Mouse (Mus musculus) thymus, postnatal 36 days (tissue): ENCODE results near the gene Jtb.

Experiments used
- DNase-seq, 2 experiments: peaks; one replicate each; pipeline ENCODE4 v3.0.0; 2022; ENCODE audit warnings: mixed read lengths in 2 of 2

Jtb gene

DNA sequence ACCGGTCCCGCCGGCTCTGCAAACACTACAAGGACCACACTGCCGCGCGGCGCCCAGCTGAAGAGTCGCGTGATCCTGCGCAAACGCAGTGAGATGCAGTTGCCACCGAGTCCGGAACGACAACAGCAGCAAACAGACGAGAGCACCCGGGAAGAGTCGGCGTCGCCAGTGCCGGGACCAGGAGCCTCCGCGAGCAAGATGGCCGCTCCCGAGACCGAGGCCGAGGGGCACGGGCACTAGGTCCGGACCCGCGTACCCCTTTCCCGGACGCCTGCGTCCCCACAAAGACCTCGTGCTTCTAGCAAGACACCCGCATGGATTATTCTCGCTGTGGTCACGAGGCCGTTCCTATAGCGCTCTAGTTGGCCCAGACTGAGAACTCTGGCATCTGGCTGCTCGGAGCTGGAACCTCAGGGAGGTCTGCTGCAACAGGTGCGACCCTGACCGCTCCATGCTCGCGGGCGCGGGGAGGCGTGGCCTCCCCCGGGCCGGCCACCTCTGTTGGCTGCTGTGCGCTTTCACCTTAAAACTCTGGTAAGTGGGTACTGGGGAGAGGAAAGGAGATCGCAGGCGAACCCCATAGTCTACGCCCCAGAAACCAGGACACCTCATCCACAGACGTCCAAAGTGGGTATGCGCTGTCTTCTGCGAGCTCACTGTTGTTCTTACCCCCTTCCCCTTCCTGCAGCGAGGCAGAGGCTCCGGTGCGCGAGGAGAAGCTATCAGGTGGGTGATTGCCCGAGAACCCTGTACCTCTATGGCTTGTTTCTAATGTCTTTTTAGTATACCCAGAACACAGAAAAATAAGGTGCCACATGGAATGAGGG lies at the start of gene Jtb:
TSS of gene Jtb (plus strand) at position 91 of the 827 bp plus-strand sequence.
- DNase-seq, result peak; percentile 90 to 93

DNA sequence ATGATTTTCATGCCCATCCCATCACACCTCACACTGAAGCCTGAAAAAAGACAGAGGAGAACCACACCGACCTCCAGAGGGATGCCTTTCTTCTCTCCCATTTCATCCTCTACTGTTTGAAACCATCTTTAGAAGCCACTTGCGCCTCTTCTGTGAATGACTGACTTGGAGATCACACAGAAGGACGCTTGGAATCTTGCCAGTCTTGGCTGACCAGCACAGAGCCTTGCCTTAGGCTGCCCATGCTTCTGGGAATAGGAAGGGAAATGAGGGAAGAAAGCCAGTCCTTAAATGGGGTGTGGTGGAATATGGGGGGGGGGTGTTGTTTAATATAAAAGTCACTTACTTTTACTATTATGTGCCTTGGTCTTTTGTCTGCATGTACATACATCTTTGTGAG lies 47.8 kb upstream of the Jtb start:
- no peak for DNase-seq

DNA sequence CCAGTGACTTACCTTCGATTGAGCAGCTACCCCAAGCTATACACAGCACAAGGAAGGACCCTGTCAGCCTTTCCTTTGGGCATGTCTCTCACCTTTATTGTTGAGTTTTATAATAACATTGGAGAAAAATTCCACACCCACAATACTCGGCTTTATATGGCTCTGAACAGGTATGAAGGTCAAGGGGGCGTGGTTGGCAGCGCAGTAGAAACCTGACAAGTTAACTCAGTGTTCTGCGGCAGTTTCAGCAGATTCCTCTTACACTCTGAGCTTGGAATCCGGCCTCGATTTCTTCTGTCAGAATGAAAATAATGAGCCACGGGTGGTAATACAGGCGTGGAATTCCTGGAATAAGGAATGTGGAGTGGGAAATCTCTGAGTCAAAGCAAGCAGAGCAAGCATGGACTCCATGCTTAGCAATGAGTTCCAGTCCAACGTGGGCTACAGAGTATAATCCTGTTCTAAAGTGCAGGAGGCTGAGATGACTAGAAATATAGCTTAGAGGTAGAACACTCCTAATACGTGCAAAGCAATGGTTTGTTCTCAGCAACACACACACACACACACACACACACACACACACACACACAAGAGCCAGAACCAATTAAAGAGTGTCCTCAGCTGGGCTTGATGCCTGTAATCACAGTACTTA lies 40.4 kb upstream of the Jtb start:
- no peak for DNase-seq

DNA sequence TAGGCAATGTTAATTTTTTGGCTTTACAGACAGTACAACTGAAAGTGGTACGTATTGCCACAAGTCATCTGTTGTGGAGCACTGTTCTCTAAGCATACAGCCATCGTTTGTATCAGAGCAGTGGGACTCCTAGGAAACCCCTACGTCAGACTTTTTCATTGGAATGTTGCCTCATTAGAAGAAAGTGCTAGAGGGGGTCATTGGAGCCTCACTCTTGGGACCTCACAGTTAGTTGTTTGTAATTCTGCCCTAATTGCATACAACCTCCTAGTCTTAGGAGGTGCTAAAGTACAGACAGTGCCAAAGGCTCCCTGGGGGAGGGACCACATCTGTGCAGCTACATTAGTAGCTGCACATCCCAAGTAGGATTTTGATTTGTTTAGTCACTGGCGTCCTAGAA lies 36.6 kb upstream of the Jtb start:
- DNase-seq, result no peak

DNA sequence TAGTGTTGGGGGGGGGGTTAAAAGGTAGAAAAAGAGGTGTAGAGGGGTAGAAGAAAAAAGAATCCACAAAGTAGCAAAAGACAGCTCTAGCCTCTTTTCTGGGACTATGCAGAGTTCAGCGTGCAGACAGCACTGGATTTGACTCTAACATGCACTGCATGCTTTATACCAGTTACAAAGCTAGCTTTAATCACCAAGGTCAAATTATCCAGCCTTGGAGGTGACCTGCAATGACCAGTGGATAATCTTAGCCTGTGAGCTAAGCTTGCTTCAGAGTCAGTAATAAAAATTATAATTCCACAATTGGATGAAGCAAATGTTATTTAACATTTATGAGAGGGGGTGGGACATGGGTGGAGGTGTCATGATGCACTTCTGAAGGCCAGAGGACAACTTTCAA lies 35.8 kb upstream of the Jtb start:
- no peak for DNase-seq

DNA sequence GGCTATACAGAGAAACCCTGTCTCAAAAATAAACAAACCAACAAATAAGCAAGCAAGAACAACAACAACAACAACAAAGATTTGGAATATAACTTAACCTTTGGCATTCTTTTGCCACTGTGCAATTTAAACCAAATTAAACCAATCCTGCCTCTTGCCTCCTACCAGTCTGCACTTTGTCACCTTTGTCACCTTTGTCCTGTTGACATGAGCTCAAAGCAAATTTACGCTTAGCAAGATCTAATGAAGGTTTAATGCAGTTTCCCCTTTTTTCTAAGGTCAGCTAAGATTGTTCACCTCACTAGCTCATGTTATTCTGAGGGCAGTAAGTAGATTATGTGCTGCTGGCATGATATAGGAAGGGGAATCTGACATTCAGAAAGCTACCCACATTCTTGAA lies 33.8 kb upstream of the Jtb start:
- no peak for DNase-seq

DNA sequence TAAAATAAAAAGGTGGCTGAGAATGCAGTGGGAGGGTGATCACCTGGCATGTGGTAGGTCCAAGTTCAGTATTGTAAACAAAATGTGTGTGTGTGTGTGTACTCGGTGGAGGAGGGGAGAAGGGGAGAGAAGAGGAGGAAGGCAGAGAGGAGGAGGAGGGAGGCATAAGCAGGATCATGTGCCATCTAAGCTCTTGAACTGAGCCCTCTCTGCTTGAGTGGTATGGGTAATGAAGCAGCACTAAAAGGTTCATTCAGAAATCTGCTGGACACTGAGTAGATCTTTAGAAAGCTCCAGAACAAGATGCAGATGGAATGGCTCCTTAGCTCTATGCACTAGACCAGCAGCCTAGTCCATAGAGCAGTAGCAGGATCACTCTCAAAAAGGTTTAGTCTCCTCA lies 28.5 kb upstream of the Jtb start:
- no peak for DNase-seq

DNA sequence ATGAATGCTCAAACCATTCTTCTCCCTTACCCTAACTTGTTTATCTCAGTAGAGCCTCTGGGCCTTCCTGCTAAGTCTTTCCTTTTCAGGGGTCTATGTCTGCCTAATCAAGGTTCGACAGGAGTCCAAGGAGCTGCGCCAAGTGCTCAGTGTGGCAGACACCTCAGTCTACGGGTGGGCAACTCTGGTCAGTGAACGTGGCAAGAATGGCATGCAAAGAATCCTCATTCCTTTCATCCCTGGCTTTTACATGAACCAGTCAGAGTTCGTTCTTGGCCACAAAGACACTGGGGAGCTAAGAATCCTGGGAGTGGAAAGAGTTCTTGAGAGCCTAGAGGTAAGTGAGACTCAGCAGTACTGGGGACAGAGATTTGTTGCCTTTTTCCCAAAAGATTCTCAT lies 27.8 kb upstream of the Jtb start:
- DNase-seq, result no peak

DNA sequence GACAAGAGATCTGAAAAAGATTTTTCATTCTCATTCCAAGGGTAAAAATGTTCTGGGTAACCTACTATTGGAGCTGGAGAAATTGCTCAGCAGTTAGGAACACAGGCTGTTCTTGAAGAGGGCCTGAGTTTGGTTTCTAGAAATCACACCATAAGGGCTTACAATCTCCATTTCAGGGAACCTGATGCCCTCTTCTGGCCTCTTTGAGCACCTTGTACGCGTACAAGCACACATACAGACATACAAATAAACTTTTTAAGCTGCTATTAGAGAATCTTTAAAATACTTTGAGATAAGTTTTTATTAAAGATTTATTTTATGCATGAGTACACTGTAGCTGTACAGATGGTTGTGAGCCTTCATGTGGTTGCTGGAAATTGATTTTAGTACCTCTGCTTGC lies 26.8 kb upstream of the Jtb start:
- DNase-seq, result no peak

DNA sequence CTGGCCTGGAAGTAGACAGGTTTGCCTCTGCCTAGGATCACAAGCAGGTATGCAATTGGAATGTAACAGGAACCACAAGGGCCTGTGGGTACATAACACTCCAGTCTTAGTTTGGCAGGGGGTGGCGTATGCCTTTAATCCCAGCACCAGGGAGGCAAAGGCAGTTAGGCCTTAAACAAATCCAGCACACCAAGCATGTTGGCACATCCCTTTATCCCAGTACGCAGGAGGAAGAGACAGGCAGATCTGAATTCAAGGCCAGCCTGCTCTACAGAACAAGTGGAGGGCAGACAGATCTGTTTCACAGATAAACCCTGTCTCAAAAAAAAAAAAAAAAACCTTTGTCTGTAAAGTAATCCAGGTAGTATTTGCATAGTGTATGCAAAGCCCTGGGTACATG lies 22.7 kb upstream of the Jtb start:
- DNase-seq, result no peak

DNA sequence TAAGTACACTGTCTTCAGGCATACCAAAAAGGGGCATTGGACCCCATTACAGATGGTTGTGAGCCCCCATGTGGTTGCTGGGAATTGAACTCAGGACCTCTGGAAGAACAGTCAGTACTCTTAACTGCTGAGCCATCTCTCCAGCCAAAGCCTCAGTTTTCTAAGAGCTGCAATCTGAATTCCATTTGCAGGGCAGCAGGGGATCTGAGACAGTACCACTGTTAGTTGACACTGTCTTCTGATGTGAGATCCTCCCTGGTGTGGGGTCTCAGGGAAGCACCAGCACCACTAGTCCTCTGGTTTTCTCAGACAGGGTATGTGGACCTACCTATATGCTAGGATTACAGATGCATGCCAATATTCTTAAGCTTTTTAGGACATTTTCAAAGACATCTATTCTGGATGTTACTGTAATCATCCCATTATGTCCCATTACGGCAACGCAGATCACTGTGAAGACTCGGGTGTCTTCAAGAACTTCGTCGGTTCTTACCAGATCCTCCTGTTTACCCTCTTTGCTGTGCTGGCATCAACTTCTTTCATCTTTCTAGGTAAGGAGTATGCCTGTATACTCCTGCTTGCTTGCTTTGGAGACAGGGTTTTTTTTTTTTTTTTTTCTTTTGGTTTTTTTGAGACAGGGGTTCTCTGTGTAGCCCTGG lies 21.4 kb upstream of the Jtb start:
- no peak for DNase-seq

DNA sequence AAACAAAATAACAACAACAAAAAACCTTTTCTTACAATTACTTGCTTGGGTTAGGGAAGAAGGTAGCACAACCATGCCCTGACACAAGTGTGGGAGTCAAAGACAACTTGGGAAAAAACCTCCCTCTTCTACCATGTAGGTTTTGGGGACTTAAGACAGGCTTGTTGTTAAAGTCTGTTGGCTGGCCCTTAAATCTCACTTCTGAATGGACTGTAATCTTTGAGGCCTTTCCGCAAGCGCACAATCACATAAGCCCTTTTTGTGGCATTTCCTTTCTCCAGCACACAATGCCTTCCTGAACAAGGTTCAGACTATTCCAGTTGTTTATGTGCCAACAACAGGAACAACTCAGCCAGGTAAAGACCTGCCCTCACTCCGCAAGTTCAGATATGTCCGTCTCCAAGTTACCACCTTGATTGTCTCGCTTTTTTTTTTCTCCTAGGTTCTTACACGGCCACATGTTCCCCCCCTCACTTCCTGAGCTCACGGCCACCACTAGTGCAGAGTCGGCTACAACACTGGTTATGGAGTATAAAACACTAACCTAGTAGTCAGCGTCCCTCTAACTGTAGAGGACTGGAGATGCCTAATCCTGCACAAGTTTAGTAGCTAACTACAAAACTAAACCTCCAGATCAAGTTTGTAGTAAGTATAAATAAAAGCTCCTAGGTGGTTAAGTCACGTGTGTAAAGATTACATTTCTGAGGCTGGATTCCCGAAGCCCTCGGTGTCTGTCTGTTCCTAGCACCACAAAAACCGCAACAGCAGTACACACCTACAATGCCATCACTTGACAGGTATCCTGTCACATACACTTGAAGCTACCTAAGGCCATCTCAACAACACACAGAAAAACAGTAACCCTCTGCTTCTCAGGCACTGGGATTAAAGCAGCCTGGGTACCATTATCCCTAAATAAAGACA lies 19.7 kb upstream of the Jtb start:
- no peak for DNase-seq

DNA sequence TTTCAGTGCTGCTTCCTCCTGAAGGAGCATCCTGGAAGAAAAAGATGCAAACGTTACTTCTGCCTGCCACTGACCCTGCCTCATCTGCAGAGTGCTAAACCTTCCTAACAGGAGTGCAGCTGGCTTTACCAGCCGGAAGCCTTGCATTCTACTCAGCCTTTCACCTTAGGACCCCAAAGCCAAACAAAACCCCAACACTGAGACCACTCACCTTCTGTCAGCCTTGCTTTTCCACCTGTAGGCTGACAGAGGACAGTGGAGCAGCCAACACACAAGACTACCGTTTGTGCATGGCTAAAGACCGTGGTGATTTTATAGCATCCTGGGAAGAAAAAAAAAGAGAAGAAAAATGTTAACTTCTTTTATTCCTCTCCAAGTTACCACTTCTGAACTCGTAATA lies 18.7 kb upstream of the Jtb start:
- DNase-seq, result no peak

DNA sequence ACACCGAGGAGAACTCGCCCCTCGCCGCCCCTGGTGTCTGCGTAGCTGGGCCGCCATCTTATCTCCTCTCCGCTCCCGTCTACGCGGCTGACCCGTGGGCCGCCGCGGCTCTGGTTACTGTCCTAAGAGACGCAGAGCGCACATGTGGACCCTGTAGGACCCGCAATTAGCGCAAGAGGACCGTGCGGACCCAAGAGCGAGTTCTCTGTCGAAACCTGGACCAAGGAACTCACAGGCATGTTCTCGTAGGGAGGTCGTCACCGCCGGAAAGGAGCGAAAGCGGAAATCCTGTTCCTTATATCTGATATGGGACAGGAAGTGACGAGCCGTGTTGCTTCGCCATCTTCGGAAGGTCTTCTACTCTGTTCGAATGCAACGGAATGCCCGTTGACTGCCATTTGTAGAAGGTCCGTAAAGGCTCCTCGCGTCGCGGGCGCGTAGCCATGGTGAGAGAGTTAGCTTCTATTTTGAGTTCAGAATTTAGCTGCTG lies 18.0 kb upstream of the Jtb start, which contains the start of the genes Rps27 and Rab13:
TSS of gene Rps27 (minus strand) at position 275 of the 490 bp plus-strand sequence.
TSS of gene Rab13 (plus strand) at position 319 of the 490 bp plus-strand sequence.
- DNase-seq, result peak; percentile 84 to 85

DNA sequence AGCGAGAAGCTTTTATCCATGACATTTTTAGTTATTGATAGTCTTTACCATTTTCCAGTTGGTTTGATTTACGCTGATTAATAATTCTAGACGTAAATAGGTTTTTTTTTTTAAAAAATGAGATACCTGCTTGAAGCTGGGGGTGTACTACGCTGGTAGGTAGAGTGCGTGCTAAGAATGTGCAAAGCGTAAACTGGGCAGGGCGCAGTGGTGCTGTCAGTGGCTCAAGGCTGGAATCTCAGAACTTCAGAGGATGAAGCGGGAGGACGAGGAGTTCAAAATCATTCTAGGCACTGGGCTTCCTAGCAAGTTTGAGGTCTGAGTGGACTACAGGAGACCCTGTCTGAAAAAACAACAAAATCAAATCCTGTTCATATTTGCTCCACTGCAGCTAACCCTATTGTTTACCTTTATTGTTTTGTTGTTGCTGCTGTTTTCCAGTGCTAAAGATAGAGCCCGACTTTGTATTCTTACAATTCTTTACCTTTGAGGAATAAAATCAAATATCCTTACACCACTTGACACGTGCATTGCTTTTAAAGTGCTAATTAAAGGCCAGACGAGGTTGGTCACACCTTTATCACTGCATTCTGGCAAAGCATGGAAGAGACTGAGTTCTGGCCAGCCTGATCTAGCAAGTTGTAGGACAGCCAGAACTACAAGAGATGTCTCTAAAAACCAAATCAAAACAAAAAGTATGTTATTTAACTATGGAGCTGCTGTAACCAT lies 17.3 kb upstream of the Jtb start:
- DNase-seq, result peak in 1 of 2 experiments; percentile 17

DNA sequence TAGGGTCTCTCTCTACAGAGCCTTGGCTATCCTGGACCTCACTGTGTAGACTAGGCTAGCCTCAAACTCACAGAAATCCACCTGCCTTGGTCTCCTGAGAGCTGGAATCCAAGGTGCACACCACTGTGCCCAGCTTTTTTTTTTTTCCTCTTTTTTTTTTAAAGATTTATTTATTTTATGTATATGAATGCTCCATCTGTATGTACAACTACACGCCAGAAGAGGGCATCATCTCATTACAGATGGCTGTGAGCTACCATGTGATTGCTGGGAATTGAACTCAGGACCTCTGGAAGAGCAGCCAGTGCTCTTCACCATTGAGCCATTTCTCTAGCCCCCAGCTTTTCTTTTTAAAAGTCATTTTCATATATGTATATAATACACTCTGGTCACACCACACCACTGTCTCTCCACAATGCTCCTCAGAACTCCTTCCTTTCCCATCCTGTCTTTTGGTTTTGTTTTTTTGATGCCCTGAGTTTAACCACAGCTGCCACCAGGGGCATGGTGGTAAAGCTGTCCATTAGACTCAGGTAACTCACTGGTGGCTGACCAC lies 15.5 kb upstream of the Jtb start:
- no peak for DNase-seq

DNA sequence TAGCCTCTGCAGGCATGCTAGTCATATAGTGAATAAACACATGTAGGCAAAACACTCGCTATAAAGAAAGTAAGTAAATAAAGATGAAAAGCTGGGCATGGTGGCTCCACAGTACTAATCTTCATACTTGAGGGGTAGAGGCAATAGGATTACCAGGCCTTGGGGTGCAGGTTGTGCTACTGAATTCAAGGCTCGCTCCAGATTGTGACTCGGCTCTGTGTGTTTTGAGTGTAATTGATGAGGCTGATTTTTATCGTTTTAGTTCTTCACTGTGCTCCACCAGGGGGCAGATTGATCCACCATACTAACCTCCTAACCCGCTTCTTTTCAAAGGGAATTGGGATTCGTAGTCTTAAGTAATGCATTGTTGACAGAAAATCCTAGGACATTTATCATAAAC lies 11.3 kb upstream of the Jtb start:
- DNase-seq, result peak; percentile 22 to 35

DNA sequence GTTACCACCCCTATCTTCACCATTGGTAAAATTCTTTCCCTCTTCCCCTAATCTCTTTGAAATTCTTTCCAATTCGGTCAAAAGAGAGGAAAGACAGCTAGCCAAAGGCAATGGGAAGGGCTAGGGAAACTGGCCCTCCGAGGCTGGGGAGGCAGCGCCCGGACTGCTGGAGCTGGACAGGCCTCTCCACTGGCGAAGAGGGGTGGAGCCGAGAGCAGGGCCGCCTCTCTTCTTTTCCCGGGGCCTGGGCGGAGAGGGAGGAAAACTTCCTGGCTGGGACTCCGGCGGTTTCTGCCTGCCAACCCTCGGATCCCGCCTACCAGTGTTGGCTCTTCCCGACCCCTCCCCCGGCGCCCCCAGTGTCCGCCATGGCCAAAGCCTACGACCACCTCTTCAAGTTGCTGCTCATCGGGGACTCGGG lies 10.9 kb upstream of the Jtb start:
- DNase-seq, result peak in 1 of 2 experiments; percentile 36

DNA sequence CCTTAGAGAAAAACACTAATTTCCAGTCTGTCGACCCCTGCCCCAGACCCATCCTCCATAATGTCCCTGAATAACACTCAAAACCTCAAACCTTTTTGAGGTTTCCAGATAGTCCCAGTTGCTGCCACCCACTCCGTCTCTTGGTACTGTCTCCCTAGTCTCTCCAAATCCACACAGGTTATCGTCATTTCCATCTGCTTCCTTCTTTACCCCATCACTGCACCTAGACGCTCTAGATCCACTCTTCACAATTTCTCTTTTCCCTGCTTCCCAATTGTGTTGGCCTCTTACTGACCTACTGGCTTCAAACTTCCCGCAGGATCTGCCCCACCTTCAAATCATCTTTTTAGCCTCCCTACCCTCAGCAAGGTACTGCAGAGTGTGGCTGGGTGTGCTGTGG lies 10.3 kb upstream of the Jtb start:
- DNase-seq, result no peak

DNA sequence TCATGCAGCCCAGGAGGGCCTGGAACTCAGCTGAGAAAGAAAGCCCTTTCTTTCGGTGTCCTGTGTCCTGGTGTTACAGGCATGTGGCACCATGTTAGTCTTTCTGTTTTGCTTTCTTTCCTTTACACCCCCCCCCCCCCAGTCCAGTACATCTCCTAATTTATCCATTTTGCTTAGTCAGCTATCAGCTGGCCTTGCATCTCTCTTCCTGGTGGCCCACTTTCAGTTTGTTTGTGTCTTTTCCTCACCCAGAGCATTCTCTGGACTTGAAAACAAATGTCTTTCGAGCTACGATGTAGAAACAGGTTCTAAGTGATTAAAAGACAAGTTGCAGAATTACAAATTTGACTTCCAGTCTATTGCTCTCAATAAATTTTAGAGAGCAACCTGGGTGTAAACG lies 8.9 kb upstream of the Jtb start:
- no peak for DNase-seq

DNA sequence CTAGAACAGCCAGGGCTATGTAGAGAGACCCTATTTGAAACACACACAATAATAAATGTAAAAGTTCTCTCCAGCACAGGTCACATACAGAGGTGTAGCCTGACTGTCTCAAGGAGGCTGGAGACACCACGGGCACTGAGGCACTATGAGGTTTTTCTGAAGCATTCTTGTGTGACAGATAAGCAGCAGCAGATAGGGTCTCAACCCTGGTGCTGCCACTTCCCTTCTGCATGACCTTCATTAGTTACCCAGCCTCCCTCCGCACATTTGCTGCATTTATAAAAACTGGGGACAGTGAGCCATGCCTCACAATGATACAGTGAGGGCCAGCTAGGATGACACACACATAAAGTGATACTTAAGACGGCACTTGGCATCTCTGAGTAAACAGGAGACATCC lies 8.5 kb upstream of the Jtb start:
- no peak for DNase-seq
